Mouse (Mus musculus): ENCODE data around the gene Tle2.

Tle2 gene

DNA sequence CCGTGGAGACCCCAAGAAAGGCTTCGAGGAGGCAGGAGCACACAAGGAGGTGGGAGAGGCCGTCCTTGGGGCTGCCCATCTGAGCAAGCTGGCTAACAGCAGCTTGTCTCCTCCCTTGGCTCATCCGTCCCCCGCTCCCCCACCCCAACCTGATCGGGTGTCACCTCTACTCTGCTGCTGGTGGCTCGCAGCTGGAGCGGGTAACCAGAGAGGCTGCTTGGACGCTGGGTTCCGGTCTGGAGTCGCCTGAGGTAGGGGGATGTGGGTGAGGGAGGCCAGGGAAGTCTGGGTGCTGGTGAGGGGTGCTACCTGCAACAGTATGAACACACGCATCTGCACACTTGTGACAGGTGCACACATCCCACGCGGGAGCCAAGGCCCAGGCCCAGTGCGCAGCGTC lies 54.0 kb downstream of the Tle2 start, which contains the start of gene Ankrd24:
TSS of gene Ankrd24 (plus strand) at position 151 of the 400 bp plus-strand sequence.
- no peak for TF ChIP-seq GATA4 (IDR thresholded peaks at IDR 0.05; ENCODE audit: insufficient replicate concordance, low read length)

GRCm38 (mm10) chr10:81633253-81634099 lies 59.1 kb downstream of the Tle2 start:
- TF ChIP-seq GATA4 (IDR thresholded peaks at IDR 0.05; ENCODE audit: insufficient replicate concordance, low read length): no peak

- no peak for TF ChIP-seq GATA4 (IDR thresholded peaks at IDR 0.05; ENCODE audit: insufficient replicate concordance, low read length)
Measured at GRCm38 (mm10) chr10:81636338-81636737, 62.0 kb downstream of the Tle2 start.

DNA sequence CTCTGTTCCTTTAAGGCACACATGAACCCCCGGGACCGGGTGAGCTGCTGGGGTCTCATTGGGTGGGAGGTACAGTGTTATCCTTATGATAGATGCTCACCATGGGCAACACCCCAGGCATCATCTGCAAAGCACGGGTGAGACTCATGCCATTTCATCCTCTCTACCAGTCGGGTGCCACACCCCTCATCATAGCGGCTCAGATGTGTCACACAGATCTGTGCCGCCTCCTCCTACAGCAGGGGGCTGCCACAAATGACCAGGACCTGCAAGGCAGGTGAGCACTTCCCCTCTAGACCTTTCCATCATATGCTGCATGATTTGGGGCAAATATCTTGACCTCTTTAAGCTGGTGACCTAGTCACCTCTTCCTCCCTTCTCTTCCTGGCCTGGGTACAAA lies 63.7 kb downstream of the Tle2 start:
- no peak for TF ChIP-seq GATA4 (IDR thresholded peaks at IDR 0.05; ENCODE audit: insufficient replicate concordance, low read length)

Measured in liver, adult (tissue).